Mouse (Mus musculus) E14TG2a.4 (cell line): ENCODE measurements around the gene Pdcd5.
A peak's percentile ranks its signal among the peaks of the same experiment; 100 is the strongest.

Experiments
- H3K27me3 ChIP-seq: 2 replicates; pipeline ENCODE4 v1.6.1; 2014; ENCODE audit warnings: low read length, control low read depth; ENCODE audit not compliant: insufficient read depth
- H3K36me3 ChIP-seq: 2 replicates; pipeline ENCODE4 v1.6.1; 2014; ENCODE audit warnings: low read length, control low read depth; ENCODE audit not compliant: insufficient read depth
- H3K4me1 ChIP-seq: replicated peaks from 2 replicates; pipeline ENCODE4 v1.6.1; 2014; ENCODE audit warnings: low read depth, low read length, control low read depth
- H3K4me3 ChIP-seq: replicated peaks from 2 replicates; pipeline ENCODE4 v1.5.1; 2014; ENCODE audit warnings: mild to moderate bottlenecking, low read length
- H3K9me3 ChIP-seq: 2 replicates; pipeline ENCODE4 v1.6.1; 2014; ENCODE audit warnings: low read length, control low read depth
- CTCF ChIP-seq: conservative IDR thresholded peaks from 2 replicates; pipeline ENCODE4 v1.5.1; 2014; ENCODE audit warnings: low read length
- NANOG ChIP-seq: IDR thresholded peaks from 2 replicates; pipeline ENCODE4 v1.6.1; 2014; ENCODE audit warnings: borderline replicate concordance, low read length, mixed read lengths
- POU5F1 ChIP-seq: IDR thresholded peaks from 2 replicates; pipeline ENCODE4 v1.6.1; 2014; ENCODE audit warnings: low read length, borderline replicate concordance

The Pdcd5 gene

GRCm38 (mm10) chr7:35683409-35684122 is 36.2 kb upstream of the Pdcd5 start:
- Histone ChIP-seq H3K9me3 (no peaks in the 10 kb centered on the region), H3K36me3 (no peaks in the 10 kb centered on the region), H3K4me3 (no peak overlapping the region), H3K27me3 (no peaks in the 10 kb centered on the region; the same call in 1 of the 2 replicates), H3K4me1 (peaks cover 35% of the 10 kb centered on the region)
- TF ChIP-seq POU5F1 (no peak), NANOG (no peak), CTCF (no peak)

- Histone ChIP-seq H3K4me3 (no peak overlapping the region), H3K4me1 (peaks cover 16% of the 10 kb centered on the region), H3K27me3 (no peaks in the 10 kb centered on the region; the same call in 1 of the 2 replicates), H3K9me3 (peaks cover 7% of the 10 kb centered on the region), H3K36me3 (no peaks in the 10 kb centered on the region)
- no peak for TF ChIP-seq POU5F1
- TF ChIP-seq CTCF, result peak; percentile 87
- no peak for TF ChIP-seq NANOG
Measured at GRCm38 (mm10) chr7:35681559-35681958, 34.2 kb upstream of the Pdcd5 start.

GRCm38 (mm10) chr7:35678976-35679375 is 31.7 kb upstream of the Pdcd5 start:
- no peak for TF ChIP-seq NANOG
- TF ChIP-seq POU5F1, result no peak
- no peak for TF ChIP-seq CTCF
- no peaks in the 10 kb centered on the region for H3K27me3 ChIP-seq
- no peak overlapping the region for H3K4me3 ChIP-seq

GRCm38 (mm10) chr7:35668066-35669041 is 21.0 kb upstream of the Pdcd5 start:
- no peaks in the 10 kb centered on the region for H3K9me3 ChIP-seq
- no peaks in the 10 kb centered on the region for H3K27me3 ChIP-seq
- no peaks in the 10 kb centered on the region for H3K36me3 ChIP-seq
- H3K4me1 ChIP-seq, result peaks cover 25% of the 10 kb centered on the region
- TF ChIP-seq POU5F1, result no peak
- TF ChIP-seq NANOG, result no peak
- no peak for TF ChIP-seq CTCF
- H3K4me3 ChIP-seq, result no peak overlapping the region

More at GRCm38 (mm10) chr7:35678976-35679375, 31.7 kb upstream of the Pdcd5 start:
- peaks cover 18% of the 10 kb centered on the region; the same call in 1 of the 2 replicates for H3K4me1 ChIP-seq
- peaks cover 7% of the 10 kb centered on the region for H3K9me3 ChIP-seq
- no peaks in the 10 kb centered on the region for H3K36me3 ChIP-seq

- Histone ChIP-seq H3K4me3 (no peak overlapping the region), H3K36me3 (no peaks in the 10 kb centered on the region), H3K4me1 (peaks cover 25% of the 10 kb centered on the region), H3K9me3 (no peaks in the 10 kb centered on the region), H3K27me3 (0 out of 2 replicates have a peak, but pooled peaks cover 2% of the 10 kb centered on the region)
- no peak for TF ChIP-seq NANOG
- TF ChIP-seq CTCF, result no peak
- no peak for TF ChIP-seq POU5F1
Measured at GRCm38 (mm10) chr7:35663790-35664376, 16.6 kb upstream of the Pdcd5 start.

GRCm38 (mm10) chr7:35659173-35659572 is 11.9 kb upstream of the Pdcd5 start:
- no peaks in the 10 kb centered on the region for H3K36me3 ChIP-seq
- 0 out of 2 replicates have a peak, but pooled peaks cover 2% of the 10 kb centered on the region for H3K27me3 ChIP-seq
- TF ChIP-seq CTCF, result peak; percentile 97
- TF ChIP-seq NANOG, result no peak
- H3K4me1 ChIP-seq, result peaks cover 50% of the 10 kb centered on the region
- H3K9me3 ChIP-seq, result no peaks in the 10 kb centered on the region
- H3K4me3 ChIP-seq, result no peak overlapping the region

- Histone ChIP-seq H3K4me3 (no peak overlapping the region), H3K27me3 (0 out of 2 replicates have a peak, but pooled peaks cover 2% of the 10 kb centered on the region), H3K9me3 (no peaks in the 10 kb centered on the region), H3K4me1 (peaks cover 54% of the 10 kb centered on the region), H3K36me3 (no peaks in the 10 kb centered on the region)
- TF ChIP-seq POU5F1, result no peak
- TF ChIP-seq NANOG, result peak; percentile 59; the same call in 1 of the 2 replicates
Measured at GRCm38 (mm10) chr7:35657829-35658228, 10.5 kb upstream of the Pdcd5 start.
